Mouse (Mus musculus) neural tube, postnatal 0 days (tissue): Measurements from ENCODE around the gene Rtn1. TPM values are rescaled to one million over a fixed set of nuclear protein-coding genes. Genes with fewer than 3 reads are reported as not detected.

Experiments used
- polyA plus RNA-seq: library from polyadenylated mRNA; unstranded; fragments of >200 nt; fragmentation: Nextera tagmentation; extraction: Ambion mirVana; gene quantifications from 2 replicates; pipeline ENCODE4 v1.2.1, GENCODE M21; 2015

The Rtn1 gene
- 3,114 and 3,409 TPM in 2 replicates for polyA plus RNA-seq

GRCm38 (mm10) chr12:72408954-72409353 is at the start of gene Rtn1:
Gene Rtn1 (minus strand): TSS chr12:72409054.

GRCm38 (mm10) chr12:72441839-72442576 is 33.2 kb upstream of the Rtn1 start, which contains the start of gene Lrrc9:
Gene Lrrc9 (plus strand): TSS chr12:72441866.

DNA sequence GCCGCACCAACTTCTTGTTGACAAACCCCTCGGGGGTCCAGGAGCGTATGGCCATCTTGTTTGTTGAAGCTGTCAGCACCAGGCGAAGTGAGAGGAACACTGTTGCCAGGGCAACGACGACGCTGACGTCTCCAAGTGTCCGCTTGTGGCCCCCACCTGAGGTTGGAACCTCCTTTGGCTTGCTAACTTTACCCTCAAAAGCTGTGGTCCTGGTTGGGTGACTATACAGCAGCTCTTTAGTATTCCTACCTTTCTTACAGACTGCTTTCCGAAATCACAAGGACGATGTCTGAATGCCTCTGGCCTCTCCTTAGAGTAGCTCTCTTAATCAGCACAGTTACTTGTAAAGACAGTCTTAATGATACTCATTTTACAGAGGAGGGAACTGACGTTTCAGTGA is 223.9 kb downstream of the Rtn1 start, which contains the start of gene Ccdc175:
Gene Ccdc175, minus strand, starts transcription at position 101 of the 400 bp plus-strand sequence.

Other genes with a start within 250 kb of the Rtn1 start
- gene Ccdc175, start 224.0 kb downstream of the Rtn1 start, polyA plus RNA-seq: not detected in 2 replicates
- 4.5 and 4.6 TPM in 2 replicates for gene Lrrc9, start 32.8 kb upstream of the Rtn1 start, polyA plus RNA-seq
- 16.0 and 17.3 TPM in 2 replicates for gene Pcnx4, start 127.3 kb upstream of the Rtn1 start, polyA plus RNA-seq
- not detected in 2 replicates for gene Gm4756, start 240.6 kb upstream of the Rtn1 start, polyA plus RNA-seq